Mouse (Mus musculus) hindbrain, embryonic 10.5 days (tissue): ENCODE data around the gene Ercc6. TPM values are rescaled to one million over a fixed set of nuclear protein-coding genes. Genes with fewer than 3 reads are reported as not detected.

Source experiments
- DNase-seq: peaks from one replicate; pipeline ENCODE4 v3.0.0-alpha.2; 2017; ENCODE audit warnings: low spot score
- H3K27ac ChIP-seq: fragments of 300-500 bp; sonication (generic); 2 replicates; pipeline ENCODE4 v1.5.1; 2016; ENCODE audit warnings: mild to moderate bottlenecking, moderate library complexity
- H3K27me3 ChIP-seq: fragments of 300-500 bp; sonication (generic); 2 replicates; pipeline ENCODE4 v1.6.1; 2016; ENCODE audit warnings: mild to moderate bottlenecking; ENCODE audit not compliant: poor library complexity, insufficient read depth, severe bottlenecking
- H3K36me3 ChIP-seq: fragments of 300-500 bp; sonication (generic); 2 replicates; pipeline ENCODE4 v1.6.1; 2016; ENCODE audit warnings: mild to moderate bottlenecking, moderate library complexity
- H3K4me1 ChIP-seq: fragments of 300-500 bp; sonication (generic); replicated peaks from 2 replicates; pipeline ENCODE4 v1.6.1; 2016; ENCODE audit warnings: mild to moderate bottlenecking
- H3K4me3 ChIP-seq: fragments of 300-500 bp; sonication (generic); 2 replicates; pipeline ENCODE4 v1.5.1; 2016; ENCODE audit warnings: mild to moderate bottlenecking, moderate library complexity
- H3K9me3 ChIP-seq: fragments of 300-500 bp; sonication (generic); 2 replicates; pipeline ENCODE4 v1.6.1; 2016; ENCODE audit warnings: mild to moderate bottlenecking, moderate library complexity
- WGBS: fragments of 180-500 bp; shearing (Covaris S2); methylation state at CpG from one replicate; pipeline ENCODE4 v1.1.7; 2016; 5-methylcytosine and 5-hydroxymethylcytosine counted together
- polyA plus RNA-seq: library from polyadenylated mRNA; unstranded; fragments of >200 nt; fragmentation: Nextera tagmentation; extraction: Ambion mirVana; gene quantifications from 2 replicates; pipeline ENCODE4 v1.2.1, GENCODE M21; 2016

Ercc6 gene
- polyA plus RNA-seq: 28.9 and 30.4 TPM in 2 replicates

- Histone ChIP-seq H3K4me3 (peak within 1 kb of the TSS; percentile 70), H3K27ac (peak within 1 kb of the TSS; percentile 95), H3K27me3 (peaks cover 6% of the 10 kb centered on the region; the same call in 1 of the 2 replicates), H3K36me3 (peaks cover 25% of the 10 kb centered on the region), H3K4me1 (peaks cover 19% of the 10 kb centered on the region), H3K9me3 (no peaks in the 10 kb centered on the region)
- DNase-seq: peak; percentile 94
- WGBS: under 1% methylated on average over 62 of the region's 62 CpGs
Observed at GRCm38 (mm10) chr14:32513336-32514032, at the start of gene Ercc6. Gene Ercc6, plus strand, starts transcription at chr14:32513521.

GRCm38 (mm10) chr14:32464601-32465505 lies 48.5 kb upstream of the Ercc6 start, which contains the start of gene Slc18a3:
Gene Slc18a3, minus strand, starts transcription at chr14:32464850.
- peak within 1 kb of the TSS; percentile 56; the same call in 1 of the 2 replicates for H3K27ac ChIP-seq
- H3K27me3 ChIP-seq: peaks cover 90% of the 10 kb centered on the region
- no peaks in the 10 kb centered on the region for H3K36me3 ChIP-seq
- H3K9me3 ChIP-seq: no peaks in the 10 kb centered on the region
- H3K4me1 ChIP-seq: peaks cover 34% of the 10 kb centered on the region
- peak within 1 kb of the TSS; percentile 51 for H3K4me3 ChIP-seq
- under 1% methylated on average over 70 of the region's 70 CpGs for WGBS
- DNase-seq: peak; percentile 44

- DNase-seq: no peak
- H3K27ac ChIP-seq: peak overlapping the region; percentile 56; the same call in 1 of the 2 replicates
- under 1% methylated on average over 7 of the region's 11 CpGs for WGBS
Observed at GRCm38 (mm10) chr14:32465506-32465870, 47.8 kb upstream of the Ercc6 start.

DNA sequence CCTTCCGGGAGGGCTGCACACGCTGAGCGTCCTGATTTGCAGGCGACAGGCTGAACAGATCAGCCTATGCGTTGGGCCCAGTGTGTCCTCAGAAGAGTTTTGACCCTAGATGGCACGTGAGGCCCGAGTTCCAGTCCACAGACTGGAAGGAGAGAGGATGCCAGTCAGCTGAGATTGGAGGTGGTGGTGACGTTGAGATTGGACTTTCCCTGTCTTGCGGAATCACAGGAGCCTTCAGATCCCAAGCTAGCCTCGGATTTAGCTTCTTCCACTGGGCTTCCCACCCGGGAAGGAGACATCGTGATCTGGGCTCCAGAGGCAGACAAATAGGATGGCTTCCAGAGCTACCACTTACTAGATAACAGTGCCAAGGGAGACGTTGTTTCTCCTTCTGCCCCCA lies 47.4 kb upstream of the Ercc6 start, which contains the start of gene Chat:
TSS of gene Chat (minus strand) at position 101 of the 400 bp plus-strand sequence.
- Histone ChIP-seq H3K4me3 (peak within 1 kb of the TSS; percentile 51), H3K36me3 (no peaks in the 10 kb centered on the region), H3K27me3 (peaks cover 79% of the 10 kb centered on the region), H3K27ac (peak within 1 kb of the TSS; percentile 56; the same call in 1 of the 2 replicates), H3K9me3 (no peaks in the 10 kb centered on the region), H3K4me1 (peaks cover 28% of the 10 kb centered on the region)
- no peak for DNase-seq
- WGBS: 15% methylated on average over 13 of the region's 13 CpGs

More at GRCm38 (mm10) chr14:32465506-32465870, 47.8 kb upstream of the Ercc6 start:
- H3K9me3 ChIP-seq: no peaks in the 10 kb centered on the region
- H3K36me3 ChIP-seq: no peaks in the 10 kb centered on the region
- H3K4me3 ChIP-seq: peak overlapping the region; percentile 51
- peaks cover 32% of the 10 kb centered on the region for H3K4me1 ChIP-seq
- peaks cover 83% of the 10 kb centered on the region for H3K27me3 ChIP-seq

DNA sequence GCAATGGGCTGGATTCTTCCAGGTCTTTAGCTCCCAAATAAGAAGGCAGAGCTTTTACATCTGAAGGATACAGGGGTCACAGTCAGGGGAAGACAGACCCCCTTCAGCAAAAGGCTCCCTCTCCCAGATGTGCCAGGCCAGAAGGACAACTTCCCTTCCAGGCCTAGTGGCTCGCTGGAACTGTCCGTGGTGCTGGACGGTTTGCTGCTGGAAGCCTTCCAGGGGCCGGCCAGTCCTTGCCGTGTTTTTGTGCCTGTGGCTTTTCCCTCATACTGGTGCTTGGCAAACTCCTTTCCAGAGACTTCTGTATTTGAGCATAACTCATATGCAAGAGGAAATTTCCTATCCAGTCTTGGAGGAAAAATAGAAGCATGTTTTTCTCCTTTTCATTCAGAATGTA lies 45.7 kb upstream of the Ercc6 start:
- peaks cover 62% of the 10 kb centered on the region for H3K27me3 ChIP-seq
- WGBS: 10% methylated on average over 5 of the region's 5 CpGs
- peak; percentile 58 for DNase-seq

GRCm38 (mm10) chr14:32472996-32473395 lies 40.3 kb upstream of the Ercc6 start:
- WGBS: 13% methylated on average over 4 of the region's 4 CpGs
- no peaks in the 10 kb centered on the region for H3K36me3 ChIP-seq
- no peak overlapping the region for H3K4me3 ChIP-seq

More for the DNA sequence above, 45.7 kb upstream of the Ercc6 start:
- Histone ChIP-seq H3K4me1 (peaks cover 26% of the 10 kb centered on the region), H3K36me3 (no peaks in the 10 kb centered on the region), H3K4me3 (no peak overlapping the region), H3K9me3 (no peaks in the 10 kb centered on the region), H3K27ac (no peak overlapping the region)

DNA sequence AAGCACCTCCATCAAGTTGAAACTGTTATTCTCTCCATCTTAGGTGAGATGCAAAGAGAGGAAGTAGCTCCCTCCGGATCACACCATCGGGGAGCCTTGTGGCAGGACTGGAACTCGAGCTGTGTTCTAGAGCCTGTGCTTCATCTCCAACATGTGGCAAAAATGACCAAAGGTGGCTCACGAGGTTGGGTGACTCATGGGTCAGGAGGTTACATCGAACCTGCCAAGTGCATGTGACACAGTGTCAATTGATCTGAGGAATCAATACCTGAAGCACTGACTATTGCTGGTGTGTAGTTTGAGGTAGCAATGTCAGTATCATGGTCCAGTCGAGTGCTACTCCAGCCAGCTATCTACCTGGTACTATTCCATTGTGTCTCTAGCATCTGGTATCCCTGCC lies 36.8 kb upstream of the Ercc6 start:
- H3K27me3 ChIP-seq: no peaks in the 10 kb centered on the region
- DNase-seq: no peak
- no peaks in the 10 kb centered on the region for H3K9me3 ChIP-seq
- no peak overlapping the region for H3K4me3 ChIP-seq
- no peaks in the 10 kb centered on the region for H3K4me1 ChIP-seq
- no peak overlapping the region for H3K27ac ChIP-seq
- H3K36me3 ChIP-seq: no peaks in the 10 kb centered on the region
- 80% methylated on average over 6 of the region's 6 CpGs for WGBS

More at GRCm38 (mm10) chr14:32472996-32473395, 40.3 kb upstream of the Ercc6 start:
- Histone ChIP-seq H3K4me1 (no peaks in the 10 kb centered on the region), H3K27me3 (peaks cover 8% of the 10 kb centered on the region; the same call in 1 of the 2 replicates), H3K9me3 (no peaks in the 10 kb centered on the region), H3K27ac (no peak overlapping the region)
- peak; percentile 63 for DNase-seq

DNA sequence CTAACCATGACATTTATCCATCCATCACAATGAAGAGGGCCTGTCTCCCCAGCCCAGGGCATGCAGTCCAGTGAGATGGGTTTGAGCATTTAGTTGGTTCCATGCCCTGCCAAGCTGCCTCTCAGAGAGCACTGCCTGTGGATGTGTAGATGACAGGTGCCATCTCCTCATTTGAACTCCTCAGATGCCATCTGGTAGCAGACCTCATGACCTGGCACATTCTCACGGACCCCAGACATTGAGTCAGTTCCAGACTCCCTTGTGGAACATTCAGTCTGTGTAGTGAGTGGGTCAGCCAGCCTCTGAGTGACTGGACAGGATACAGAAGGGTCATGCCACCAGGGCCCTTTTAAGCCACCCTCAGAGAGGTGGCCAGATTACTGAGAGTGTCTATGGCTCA lies 35.7 kb upstream of the Ercc6 start:
- Histone ChIP-seq H3K27ac (no peak overlapping the region), H3K27me3 (no peaks in the 10 kb centered on the region), H3K4me3 (no peak overlapping the region), H3K4me1 (no peaks in the 10 kb centered on the region), H3K9me3 (no peaks in the 10 kb centered on the region), H3K36me3 (no peaks in the 10 kb centered on the region)
- WGBS: 73% methylated on average over 1 of the region's 1 CpGs
- no peak for DNase-seq

- Histone ChIP-seq H3K27me3 (no peaks in the 10 kb centered on the region), H3K9me3 (no peaks in the 10 kb centered on the region), H3K4me1 (no peaks in the 10 kb centered on the region), H3K4me3 (no peak overlapping the region), H3K27ac (no peak overlapping the region), H3K36me3 (no peaks in the 10 kb centered on the region)
- no peak for DNase-seq
- 13% methylated on average over 3 of the region's 3 CpGs for WGBS
Observed at GRCm38 (mm10) chr14:32482061-32482460, 31.3 kb upstream of the Ercc6 start.

GRCm38 (mm10) chr14:32492521-32492920 lies 20.8 kb upstream of the Ercc6 start:
- Histone ChIP-seq H3K27me3 (peaks cover 9% of the 10 kb centered on the region), H3K9me3 (no peaks in the 10 kb centered on the region), H3K36me3 (no peaks in the 10 kb centered on the region), H3K4me3 (peak overlapping the region; percentile 31), H3K27ac (no peak overlapping the region), H3K4me1 (0 out of 2 replicates have a peak, but pooled peaks cover 4% of the 10 kb centered on the region)
- DNase-seq: no peak
- 24% methylated on average over 13 of the region's 13 CpGs for WGBS

DNA sequence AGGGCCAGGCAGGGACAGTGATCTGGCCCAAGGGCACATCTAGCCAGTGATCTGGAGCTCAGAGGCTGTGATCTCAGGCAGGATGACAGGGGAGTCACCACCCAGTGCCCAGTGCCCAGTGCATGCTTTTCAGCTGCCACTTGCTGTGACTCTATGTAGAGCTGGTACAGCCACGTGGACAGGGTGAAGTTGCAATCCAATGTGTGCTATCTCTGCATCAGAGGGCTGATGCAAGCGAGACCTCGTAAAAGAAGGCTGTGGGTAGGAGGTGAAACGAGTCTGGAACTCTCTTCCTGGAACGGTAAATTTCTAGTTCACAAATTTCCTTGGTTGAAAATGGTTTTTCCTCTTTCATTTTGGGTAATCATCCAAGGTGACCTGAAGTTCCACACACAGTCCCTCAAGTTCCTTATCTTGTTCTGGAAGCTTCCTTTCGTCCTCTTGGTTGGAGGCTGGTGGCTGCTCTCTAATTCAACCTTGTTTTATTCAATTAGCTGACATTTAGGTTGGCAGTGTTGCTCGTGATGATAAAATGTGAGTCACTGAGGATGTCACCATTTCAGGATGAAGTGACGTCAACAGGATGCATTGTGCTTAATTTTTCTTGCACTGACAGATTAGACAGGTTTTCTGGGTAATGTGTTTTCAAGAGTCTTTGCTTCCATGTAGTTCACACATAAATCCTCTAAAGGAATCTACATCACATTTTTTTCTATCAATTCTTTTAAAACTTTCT lies 17.0 kb upstream of the Ercc6 start:
- no peak for DNase-seq
- Histone ChIP-seq H3K4me3 (no peak overlapping the region), H3K27me3 (peaks cover 9% of the 10 kb centered on the region), H3K4me1 (0 out of 2 replicates have a peak, but pooled peaks cover 4% of the 10 kb centered on the region), H3K36me3 (no peaks in the 10 kb centered on the region), H3K9me3 (no peaks in the 10 kb centered on the region), H3K27ac (no peak overlapping the region)
- 80% methylated on average over 8 of the region's 8 CpGs for WGBS

DNA sequence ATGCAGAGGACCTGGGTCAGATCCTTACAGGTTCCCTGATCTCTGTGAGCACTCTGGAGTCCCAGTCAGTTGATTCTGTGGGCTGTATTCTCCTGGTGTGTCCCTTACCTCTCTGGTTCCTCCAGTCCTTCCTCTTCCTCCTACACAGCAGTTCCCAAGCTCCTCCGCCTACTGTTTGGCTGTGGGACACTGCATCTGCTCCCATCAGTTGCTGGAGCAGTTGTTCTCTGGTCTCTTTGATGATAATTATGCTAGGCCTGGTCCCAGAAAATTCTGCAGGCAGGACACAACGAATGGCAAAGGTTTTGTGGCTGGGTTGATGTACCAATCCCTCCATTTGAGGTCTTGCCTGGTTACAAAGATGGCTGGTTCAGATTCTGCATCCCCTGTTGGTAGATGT lies 12.0 kb upstream of the Ercc6 start:
- Histone ChIP-seq H3K27me3 (no peaks in the 10 kb centered on the region), H3K36me3 (no peaks in the 10 kb centered on the region), H3K4me1 (no peaks in the 10 kb centered on the region), H3K27ac (no peak overlapping the region), H3K9me3 (no peaks in the 10 kb centered on the region), H3K4me3 (no peak overlapping the region)
- WGBS: 62% methylated on average over 2 of the region's 2 CpGs
- no peak for DNase-seq
